Mouse (Mus musculus) neural tube, embryonic 11.5 days (tissue): ENCODE measurements around the gene Zfp804b. TPM values are rescaled to one million over a fixed set of nuclear protein-coding genes. Genes with fewer than 3 reads are reported as not detected.
A peak's percentile ranks its signal among the peaks of the same experiment; 100 is the strongest.

Experiments used
- ATAC-seq: fragments of 200-750 bp; cut with Nextera tagmentation; 2 replicates; pipeline ENCODE4 v1.8.0; 2017; ENCODE audit warnings: moderate number of reproducible peaks, mild to moderate bottlenecking, moderate TSS enrichment, moderate library complexity; ENCODE audit not compliant: insufficient read depth, low FRiP score, low TSS enrichment
- DNase-seq: peaks from one replicate; pipeline ENCODE4 v3.0.0-alpha.2; 2015; ENCODE audit warnings: low spot score
- H3K27ac ChIP-seq: fragments of 300-500 bp; sonication (generic); 2 replicates; pipeline ENCODE4 v1.5.1; 2014; ENCODE audit warnings: low read depth, mild to moderate bottlenecking, low read length
- H3K27me3 ChIP-seq: fragments of 300-500 bp; sonication (generic); 2 replicates; pipeline ENCODE4 v1.6.1; 2014; ENCODE audit warnings: mild to moderate bottlenecking, low read length, mixed read lengths; ENCODE audit not compliant: control insufficient read depth, insufficient read depth
- H3K36me3 ChIP-seq: fragments of 300-500 bp; sonication (generic); 2 replicates; pipeline ENCODE4 v1.6.1; 2014; ENCODE audit warnings: mild to moderate bottlenecking, low read length, moderate library complexity, mixed read lengths; ENCODE audit not compliant: control insufficient read depth, insufficient read depth
- H3K4me1 ChIP-seq: fragments of 300-500 bp; sonication (generic); 2 replicates; pipeline ENCODE4 v1.6.1; 2014; ENCODE audit warnings: low read length, mixed read lengths; ENCODE audit not compliant: control insufficient read depth, insufficient read depth
- H3K4me2 ChIP-seq: fragments of 300-500 bp; sonication (generic); 2 replicates; pipeline ENCODE4 v1.6.1; 2014; ENCODE audit warnings: low read depth, mild to moderate bottlenecking, moderate library complexity
- H3K4me3 ChIP-seq: fragments of 300-500 bp; sonication (generic); 2 replicates; pipeline ENCODE4 v1.5.1; 2014; ENCODE audit warnings: low read depth, low read length
- H3K9ac ChIP-seq: fragments of 300-500 bp; sonication (generic); 2 replicates; pipeline ENCODE4 v1.6.1; 2014; ENCODE audit warnings: mild to moderate bottlenecking, low read length
- H3K9me3 ChIP-seq: fragments of 300-500 bp; sonication (generic); 2 replicates; pipeline ENCODE4 v1.6.1; 2016; ENCODE audit warnings: low read length; ENCODE audit not compliant: control insufficient read depth
- WGBS: fragments of 180-500 bp; shearing (Covaris S2); extraction: QIAGEN DNeasy Blood & Tissue Kit; methylation state at CpG from one replicate; pipeline ENCODE4 v1.1.7; 2014; 5-methylcytosine and 5-hydroxymethylcytosine counted together
- polyA plus RNA-seq: library from polyadenylated mRNA; unstranded; fragments of >200 nt; fragmentation: Nextera tagmentation; extraction: Ambion mirVana; gene quantifications from 2 replicates; pipeline ENCODE4 v1.2.1, GENCODE M21; 2014

Gene Zfp804b
- polyA plus RNA-seq, 1 experiment from 2014 or later: 0.09 TPM

DNA sequence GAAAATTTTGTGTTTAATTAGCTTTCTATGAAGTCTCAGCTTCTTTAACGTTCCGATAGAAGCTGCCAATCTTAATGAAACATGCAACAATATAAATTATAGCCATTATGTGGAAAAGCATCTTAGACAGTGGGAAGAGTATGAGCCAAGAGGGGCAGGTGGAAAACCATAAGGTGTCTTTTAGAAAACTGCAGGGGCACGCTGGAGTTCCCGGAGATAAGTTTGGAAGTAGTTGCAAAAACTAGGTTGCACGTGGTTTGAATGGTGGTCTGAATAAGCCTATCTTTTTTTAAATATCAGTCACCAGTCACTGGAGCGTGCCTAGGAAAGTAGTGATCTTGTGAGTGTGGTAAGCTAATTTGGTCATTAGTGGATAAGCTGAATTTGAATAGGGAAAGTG, 473.0 kb downstream of the Zfp804b start:
- Histone ChIP-seq H3K4me2 (no peak overlapping the region), H3K36me3 (no peaks in the 10 kb centered on the region), H3K9me3 (no peaks in the 10 kb centered on the region), H3K4me1 (no peaks in the 10 kb centered on the region), H3K27ac (no peak overlapping the region), H3K27me3 (no peaks in the 10 kb centered on the region), H3K4me3 (no peak overlapping the region), H3K9ac (no peak overlapping the region)
- no peak for ATAC-seq
- no peak for DNase-seq
- 86% methylated on average over 6 of the region's 6 CpGs for WGBS

- DNase-seq: no peak
- no peak for ATAC-seq
Observed at GRCm38 (mm10) chr5:6870970-6871369, 473.6 kb downstream of the Zfp804b start.

GRCm38 (mm10) chr5:6795396-6795795, 549.2 kb downstream of the Zfp804b start:
- ATAC-seq (no peak), DNase-seq (no peak)
- WGBS: 79% methylated on average over 2 of the region's 2 CpGs
- no peak overlapping the region for H3K4me2 ChIP-seq
- no peaks in the 10 kb centered on the region for H3K4me1 ChIP-seq
- H3K9ac ChIP-seq: no peak overlapping the region
- H3K27me3 ChIP-seq: no peaks in the 10 kb centered on the region
- H3K27ac ChIP-seq: no peak overlapping the region
- H3K9me3 ChIP-seq: no peaks in the 10 kb centered on the region
- no peaks in the 10 kb centered on the region for H3K36me3 ChIP-seq
- H3K4me3 ChIP-seq: no peak overlapping the region

More at GRCm38 (mm10) chr5:6870970-6871369, 473.6 kb downstream of the Zfp804b start:
- Histone ChIP-seq H3K4me3 (no peak overlapping the region), H3K36me3 (no peaks in the 10 kb centered on the region), H3K27ac (no peak overlapping the region), H3K27me3 (no peaks in the 10 kb centered on the region), H3K9me3 (no peaks in the 10 kb centered on the region), H3K9ac (no peak overlapping the region), H3K4me2 (no peak overlapping the region), H3K4me1 (no peaks in the 10 kb centered on the region)

DNA sequence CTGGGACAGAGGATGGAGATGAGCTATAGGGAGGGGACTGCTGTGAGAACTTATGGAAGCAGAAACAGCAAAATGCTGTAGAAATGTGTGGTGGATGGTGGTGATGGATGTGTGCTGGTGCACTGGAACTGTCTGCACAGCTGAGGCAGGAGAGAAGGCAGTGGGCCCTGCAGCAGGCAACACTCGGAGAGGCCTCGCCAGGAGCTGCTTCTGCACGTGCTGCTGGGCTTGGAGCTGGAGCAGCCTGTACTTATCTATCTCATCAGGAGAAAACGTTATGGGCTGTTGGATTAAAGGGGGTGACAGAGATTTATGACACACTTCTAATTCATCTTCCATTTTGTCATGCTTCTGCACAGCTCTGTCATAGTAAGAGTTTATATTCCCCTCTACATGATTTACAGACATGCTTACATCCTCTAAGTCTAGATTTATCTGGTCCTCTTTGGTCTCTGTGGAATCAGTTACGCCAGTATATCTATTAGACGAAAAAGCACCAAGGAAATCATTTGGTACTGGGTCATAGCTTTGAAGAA, 575.1 kb downstream of the Zfp804b start:
- H3K4me2 ChIP-seq: no peak overlapping the region
- H3K27ac ChIP-seq: no peak overlapping the region
- no peak overlapping the region for H3K4me3 ChIP-seq
- no peaks in the 10 kb centered on the region for H3K27me3 ChIP-seq
- no peaks in the 10 kb centered on the region for H3K4me1 ChIP-seq
- no peaks in the 10 kb centered on the region for H3K36me3 ChIP-seq
- ATAC-seq (peak; percentile 68), DNase-seq (no peak)
- H3K9ac ChIP-seq: no peak overlapping the region
- no peaks in the 10 kb centered on the region for H3K9me3 ChIP-seq
- WGBS: 59% methylated on average over 6 of the region's 6 CpGs

Other genes starting within 250 kb of the Zfp804b start
- gene Tex47, start 40.6 kb downstream of the Zfp804b start, polyA plus RNA-seq: 0.13 TPM in 1 of 2 replicates, not detected in the other